Mouse (Mus musculus) hindbrain, embryonic 12.5 days (tissue): ENCODE data around the gene Tns3. TPM values are rescaled to one million over a fixed set of nuclear protein-coding genes. Genes with fewer than 3 reads are reported as not detected.

Experiments used
- ATAC-seq: fragments of 200-750 bp; cut with Nextera tagmentation; 2 replicates; pipeline ENCODE4 v1.8.0; 2017; ENCODE audit warnings: moderate TSS enrichment; ENCODE audit not compliant: low FRiP score
- H3K27ac ChIP-seq: fragments of 300-500 bp; sonication (generic); 2 replicates; pipeline ENCODE4 v1.5.1; 2016; ENCODE audit warnings: mild to moderate bottlenecking
- H3K27me3 ChIP-seq: fragments of 300-500 bp; sonication (generic); 2 replicates; pipeline ENCODE4 v1.6.1; 2016; ENCODE audit warnings: mild to moderate bottlenecking
- H3K36me3 ChIP-seq: fragments of 300-500 bp; sonication (generic); 2 replicates; pipeline ENCODE4 v1.6.1; 2016; ENCODE audit warnings: mild to moderate bottlenecking
- H3K4me1 ChIP-seq: fragments of 300-500 bp; sonication (generic); 2 replicates; pipeline ENCODE4 v1.6.1; 2016
- H3K4me2 ChIP-seq: fragments of 300-500 bp; sonication (generic); replicated peaks from 2 replicates; pipeline ENCODE4 v1.6.1; 2016; ENCODE audit warnings: mild to moderate bottlenecking
- H3K4me3 ChIP-seq: fragments of 300-500 bp; sonication (generic); 2 replicates; pipeline ENCODE4 v1.5.1; 2016; ENCODE audit warnings: mild to moderate bottlenecking
- H3K9ac ChIP-seq: fragments of 300-500 bp; sonication (generic); 2 replicates; pipeline ENCODE4 v1.6.1; 2016; ENCODE audit warnings: mild to moderate bottlenecking, moderate library complexity
- H3K9me3 ChIP-seq: fragments of 300-500 bp; sonication (generic); replicated peaks from 2 replicates; pipeline ENCODE4 v1.6.1; 2016; ENCODE audit warnings: mild to moderate bottlenecking
- WGBS: fragments of 180-500 bp; shearing (Covaris S2); methylation state at CpG from one replicate; pipeline ENCODE4 v1.1.7; 2016; 5-methylcytosine and 5-hydroxymethylcytosine counted together
- polyA plus RNA-seq: library from polyadenylated mRNA; unstranded; fragments of >200 nt; fragmentation: Nextera tagmentation; extraction: Ambion mirVana; gene quantifications from 2 replicates; pipeline ENCODE4 v1.2.1, GENCODE M21; 2016

Gene Tns3
- polyA plus RNA-seq, 1 experiment from 2014 or later, result 15.9 TPM

GRCm38 (mm10) chr11:8467403-8468160 lies 196.8 kb downstream of the Tns3 start:
- peak overlapping the region; percentile 81 for H3K4me2 ChIP-seq

GRCm38 (mm10) chr11:8463866-8464265 lies 200.5 kb downstream of the Tns3 start:
- Histone ChIP-seq H3K9me3 (no peaks in the 10 kb centered on the region), H3K4me1 (peaks cover 22% of the 10 kb centered on the region), H3K27ac (no peak overlapping the region), H3K4me3 (no peak overlapping the region), H3K36me3 (no peaks in the 10 kb centered on the region), H3K4me2 (no peak overlapping the region), H3K9ac (no peak overlapping the region), H3K27me3 (no peaks in the 10 kb centered on the region)
- WGBS, result 61% methylated on average over 2 of the region's 2 CpGs
- no peak for ATAC-seq

More at GRCm38 (mm10) chr11:8467403-8468160, 196.8 kb downstream of the Tns3 start:
- Histone ChIP-seq H3K27me3 (peaks cover 5% of the 10 kb centered on the region; the same call in 1 of the 2 replicates), H3K9ac (peak overlapping the region; percentile 63; the same call in 1 of the 2 replicates), H3K9me3 (no peaks in the 10 kb centered on the region), H3K27ac (peak overlapping the region; percentile 24; the same call in 1 of the 2 replicates), H3K4me3 (peak overlapping the region; percentile 39), H3K36me3 (no peaks in the 10 kb centered on the region), H3K4me1 (peaks cover 27% of the 10 kb centered on the region)
- peak; percentile 36 for ATAC-seq
- 27% methylated on average over 13 of the region's 13 CpGs for WGBS

- Histone ChIP-seq H3K9ac (no peak overlapping the region), H3K27me3 (no peaks in the 10 kb centered on the region), H3K4me2 (no peak overlapping the region), H3K27ac (no peak overlapping the region), H3K4me1 (peaks cover 18% of the 10 kb centered on the region), H3K36me3 (no peaks in the 10 kb centered on the region), H3K4me3 (no peak overlapping the region), H3K9me3 (no peaks in the 10 kb centered on the region)
- ATAC-seq, result no peak
- WGBS, result 91% methylated on average over 3 of the region's 3 CpGs
Observed at GRCm38 (mm10) chr11:8462827-8463405, 201.4 kb downstream of the Tns3 start.

GRCm38 (mm10) chr11:8460835-8461234 lies 203.5 kb downstream of the Tns3 start:
- WGBS, result 95% methylated on average over 4 of the region's 4 CpGs
- no peak overlapping the region for H3K27ac ChIP-seq
- H3K4me3 ChIP-seq, result no peak overlapping the region
- H3K9ac ChIP-seq, result no peak overlapping the region
- peaks cover 27% of the 10 kb centered on the region for H3K4me1 ChIP-seq
- H3K9me3 ChIP-seq, result no peaks in the 10 kb centered on the region
- ATAC-seq, result no peak
- H3K4me2 ChIP-seq, result no peak overlapping the region
- no peaks in the 10 kb centered on the region for H3K36me3 ChIP-seq
- H3K27me3 ChIP-seq, result no peaks in the 10 kb centered on the region

- Histone ChIP-seq H3K4me1 (peaks cover 36% of the 10 kb centered on the region), H3K27ac (peak overlapping the region; percentile 32; the same call in 1 of the 2 replicates), H3K9me3 (no peaks in the 10 kb centered on the region), H3K27me3 (no peaks in the 10 kb centered on the region), H3K4me3 (no peak overlapping the region), H3K9ac (0 out of 2 replicates have a peak overlapping the region, but pooled peaks have one; percentile 6), H3K4me2 (no peak overlapping the region), H3K36me3 (no peaks in the 10 kb centered on the region)
- ATAC-seq, result no peak
- 50% methylated on average over 5 of the region's 5 CpGs for WGBS
Observed at GRCm38 (mm10) chr11:8457951-8458350, 206.4 kb downstream of the Tns3 start.

DNA sequence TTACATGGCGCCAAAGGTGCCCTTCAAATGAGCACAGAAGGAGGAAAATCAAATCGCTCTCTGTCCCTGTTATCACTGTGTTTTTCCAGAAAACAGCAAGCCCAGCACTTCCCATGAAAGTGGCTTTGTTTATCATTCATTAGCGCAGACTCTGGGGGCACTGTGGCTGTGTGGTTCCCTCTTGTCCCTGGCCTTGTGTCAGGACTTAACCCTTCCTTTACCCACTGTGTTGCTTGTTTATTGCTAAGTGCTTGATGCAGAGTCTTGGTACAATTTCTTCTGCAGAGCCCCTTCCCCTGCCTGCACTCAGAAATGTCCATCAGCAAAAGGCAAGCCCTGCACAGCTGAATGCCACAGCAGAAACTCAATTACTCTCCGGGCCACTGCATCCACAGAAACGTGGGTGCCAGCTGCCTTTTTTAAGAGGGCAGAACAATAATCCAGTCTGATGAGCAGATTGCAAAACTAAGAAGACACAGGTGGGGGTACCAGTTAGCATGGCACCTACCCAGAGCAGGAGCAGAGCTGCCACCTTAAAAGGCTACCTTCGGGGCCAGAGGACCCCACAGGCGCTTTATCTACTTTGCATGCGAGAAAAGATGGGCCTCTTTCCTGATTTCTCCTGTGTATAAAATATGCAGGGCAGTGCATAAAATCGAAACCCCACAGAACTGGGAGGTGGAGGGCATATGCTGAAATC lies 207.6 kb downstream of the Tns3 start:
- ATAC-seq, result peak; percentile 73
- H3K9me3 ChIP-seq, result no peaks in the 10 kb centered on the region
- H3K27me3 ChIP-seq, result no peaks in the 10 kb centered on the region
- H3K4me1 ChIP-seq, result peaks cover 36% of the 10 kb centered on the region
- H3K36me3 ChIP-seq, result no peaks in the 10 kb centered on the region
- no peak overlapping the region for H3K4me3 ChIP-seq
- peak overlapping the region; percentile 62 for H3K27ac ChIP-seq
- no peak overlapping the region for H3K9ac ChIP-seq
- 49% methylated on average over 9 of the region's 9 CpGs for WGBS
- H3K4me2 ChIP-seq, result no peak overlapping the region

DNA sequence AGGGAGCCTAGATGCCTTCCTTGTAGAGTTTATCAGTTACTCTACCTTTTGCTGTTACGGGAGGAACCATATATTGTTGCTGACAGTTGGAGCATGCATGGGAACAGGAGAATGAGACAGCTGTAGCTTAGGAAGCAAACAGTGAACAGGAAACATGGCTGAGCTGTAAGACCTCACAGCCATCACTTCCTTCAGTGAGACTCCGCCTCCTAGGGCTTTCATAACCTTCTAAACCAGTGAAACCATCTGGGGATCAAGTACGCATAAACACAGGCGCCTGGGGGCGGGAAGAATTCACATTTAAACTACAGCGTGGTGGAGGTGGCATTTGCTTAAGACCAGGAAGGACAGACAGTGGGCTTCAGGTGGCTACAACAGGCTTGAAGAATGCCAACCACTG lies 208.7 kb downstream of the Tns3 start:
- Histone ChIP-seq H3K4me3 (no peak overlapping the region), H3K4me2 (no peak overlapping the region), H3K36me3 (peaks cover 3% of the 10 kb centered on the region; the same call in 1 of the 2 replicates), H3K4me1 (peaks cover 36% of the 10 kb centered on the region), H3K9me3 (no peaks in the 10 kb centered on the region), H3K9ac (no peak overlapping the region), H3K27ac (no peak overlapping the region), H3K27me3 (no peaks in the 10 kb centered on the region)
- WGBS, result 84% methylated on average over 6 of the region's 6 CpGs
- no peak for ATAC-seq

DNA sequence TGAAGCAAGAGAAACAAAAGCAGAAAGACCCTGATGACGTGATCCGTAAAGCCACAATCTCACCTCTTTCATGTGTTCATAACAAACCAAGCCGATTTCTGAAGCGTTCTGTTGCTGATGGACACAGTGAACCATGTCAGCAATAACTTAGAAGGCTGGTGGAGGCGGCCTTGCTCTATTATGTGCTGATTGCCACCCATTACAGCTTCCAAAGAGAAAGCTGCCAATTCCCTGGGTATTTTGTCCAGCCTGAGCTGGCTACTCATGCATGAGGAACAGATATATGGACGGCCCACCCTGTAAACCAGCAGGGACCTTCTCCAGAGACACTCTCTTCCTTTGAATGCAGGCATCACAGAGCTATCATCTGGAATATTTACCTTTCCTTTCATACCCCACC lies 211.1 kb downstream of the Tns3 start:
- Histone ChIP-seq H3K4me2 (no peak overlapping the region), H3K27me3 (no peaks in the 10 kb centered on the region), H3K4me1 (peaks cover 32% of the 10 kb centered on the region), H3K4me3 (no peak overlapping the region), H3K27ac (no peak overlapping the region), H3K36me3 (peaks cover 11% of the 10 kb centered on the region; the same call in 1 of the 2 replicates), H3K9ac (no peak overlapping the region), H3K9me3 (no peaks in the 10 kb centered on the region)
- no peak for ATAC-seq
- 73% methylated on average over 6 of the region's 6 CpGs for WGBS

GRCm38 (mm10) chr11:8451597-8452201 lies 212.6 kb downstream of the Tns3 start:
- no peak overlapping the region for H3K4me3 ChIP-seq
- no peak for ATAC-seq
- H3K9me3 ChIP-seq, result no peaks in the 10 kb centered on the region
- H3K27ac ChIP-seq, result no peak overlapping the region
- no peaks in the 10 kb centered on the region for H3K27me3 ChIP-seq
- H3K4me2 ChIP-seq, result no peak overlapping the region
- H3K36me3 ChIP-seq, result peaks cover 11% of the 10 kb centered on the region; the same call in 1 of the 2 replicates
- no peak overlapping the region for H3K9ac ChIP-seq
- H3K4me1 ChIP-seq, result peaks cover 17% of the 10 kb centered on the region
- 87% methylated on average over 6 of the region's 6 CpGs for WGBS

DNA sequence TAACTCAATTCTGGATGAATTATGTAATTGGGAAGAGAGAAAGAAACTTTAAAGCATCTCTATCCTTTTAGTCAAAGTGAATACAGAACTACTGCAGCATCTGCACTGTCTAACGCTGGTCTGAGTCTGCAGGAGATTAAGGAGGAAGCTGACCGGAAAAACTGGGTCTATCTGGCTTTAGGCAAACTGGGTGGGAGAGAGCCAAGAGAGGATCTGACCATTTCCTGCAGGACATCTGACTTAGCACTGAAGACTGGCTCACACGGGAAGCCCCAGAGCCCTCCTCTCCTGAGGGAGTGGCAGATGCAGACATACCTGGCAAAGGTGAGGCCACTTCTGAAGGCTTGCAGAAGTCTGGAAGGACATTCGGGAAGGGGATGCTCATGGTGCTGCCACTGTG lies 213.8 kb downstream of the Tns3 start:
- H3K4me1 ChIP-seq, result peaks cover 12% of the 10 kb centered on the region; the same call in 1 of the 2 replicates

GRCm38 (mm10) chr11:8445915-8446356 lies 218.4 kb downstream of the Tns3 start:
- ATAC-seq, result peak; percentile 76

More for the DNA sequence above, 213.8 kb downstream of the Tns3 start:
- no peaks in the 10 kb centered on the region for H3K27me3 ChIP-seq
- WGBS, result 81% methylated on average over 4 of the region's 4 CpGs
- H3K4me3 ChIP-seq, result no peak overlapping the region
- no peaks in the 10 kb centered on the region for H3K9me3 ChIP-seq
- no peak for ATAC-seq
- H3K4me2 ChIP-seq, result no peak overlapping the region
- H3K36me3 ChIP-seq, result peaks cover 11% of the 10 kb centered on the region; the same call in 1 of the 2 replicates
- H3K27ac ChIP-seq, result no peak overlapping the region
- no peak overlapping the region for H3K9ac ChIP-seq

More at GRCm38 (mm10) chr11:8445915-8446356, 218.4 kb downstream of the Tns3 start:
- peaks cover 18% of the 10 kb centered on the region; the same call in 1 of the 2 replicates for H3K36me3 ChIP-seq
- WGBS, result 47% methylated on average over 8 of the region's 8 CpGs
- no peaks in the 10 kb centered on the region for H3K9me3 ChIP-seq
- no peak overlapping the region for H3K4me2 ChIP-seq
- H3K4me1 ChIP-seq, result peaks cover 7% of the 10 kb centered on the region; the same call in 1 of the 2 replicates
- H3K27ac ChIP-seq, result peak overlapping the region; percentile 52; the same call in 1 of the 2 replicates
- H3K27me3 ChIP-seq, result no peaks in the 10 kb centered on the region
- H3K9ac ChIP-seq, result no peak overlapping the region
- H3K4me3 ChIP-seq, result no peak overlapping the region
